Mouse (Mus musculus): ENCODE measurements around the gene N4bp2.

DNA sequence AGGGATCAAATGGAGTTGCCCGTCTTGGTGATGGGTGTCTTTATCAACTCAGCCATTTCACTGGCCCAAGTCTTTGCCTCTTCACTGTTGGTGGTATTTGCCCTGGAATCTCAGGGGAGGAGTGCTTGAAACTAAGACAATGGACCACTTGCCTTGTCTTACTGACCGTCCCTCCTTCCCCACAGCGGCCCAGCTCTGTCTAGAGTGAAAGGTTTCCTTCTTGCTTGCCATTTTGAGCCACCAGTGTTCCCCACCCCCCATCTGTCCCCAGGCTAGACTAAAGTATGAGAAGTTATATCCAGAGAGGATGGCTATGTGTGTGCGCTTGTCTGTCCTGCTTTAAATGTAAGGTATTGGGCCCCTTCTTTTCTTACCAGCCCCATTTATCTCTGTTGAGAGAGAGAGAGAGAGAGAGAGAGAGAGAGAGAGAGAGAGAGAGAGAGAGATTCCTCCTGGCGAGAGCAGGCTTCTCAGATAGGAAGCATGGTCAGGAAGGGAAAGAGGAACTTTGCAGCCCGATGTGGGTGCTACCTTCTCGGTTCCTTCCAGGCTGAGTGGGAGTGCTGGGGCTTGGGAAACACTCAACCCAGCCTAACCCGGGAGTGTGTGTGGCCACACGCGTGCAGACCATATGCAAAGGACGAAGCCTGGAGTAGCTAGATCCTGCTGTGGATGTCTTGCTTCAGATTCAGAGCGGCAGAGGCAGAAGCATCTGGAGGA lies 97.1 kb downstream of the N4bp2 start:
- no peak for TF ChIP-seq CTCF (IDR thresholded peaks at IDR 0.05; ENCODE audit: control insufficient read depth, insufficient read depth, low read length)
- TF ChIP-seq POLR2A (IDR thresholded peaks at IDR 0.05; ENCODE audit: borderline replicate concordance, control insufficient read depth, low read depth, low read length), result no peak

Data from bone marrow, adult 2 months (tissue).